13 mouse cellular contexts compared by ENCODE assay signal in the genomic region with DNA sequence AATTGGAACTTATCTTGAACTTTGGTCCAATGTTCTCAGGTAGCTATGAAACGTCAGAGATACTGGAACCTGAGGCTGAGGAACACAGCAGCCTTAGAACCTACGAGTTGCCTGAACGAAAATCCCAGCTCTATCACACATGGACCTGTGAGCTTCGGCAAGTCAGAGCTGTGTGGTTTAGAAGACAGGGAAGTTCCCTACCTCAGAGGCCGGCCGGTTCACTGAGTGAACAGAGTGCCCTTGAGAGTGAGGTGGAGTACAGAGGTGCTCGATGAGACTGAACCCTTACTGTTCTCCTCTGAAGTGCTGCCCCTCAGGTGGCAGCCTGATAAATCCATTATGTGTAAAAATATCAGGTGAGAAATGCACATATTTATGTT. TPM values are rescaled to one million over a fixed set of nuclear protein-coding genes. Genes with fewer than 3 reads are reported as not detected.
DNase-seq lines count a peak whose midpoint lies in the region; ATAC-seq and TF ChIP-seq lines count a peak whose summit lies in the region.
"Had no signal": no experiment of that assay in that cellular context is flagged by ENCODE, and none has a peak within 500 bp of the region (broad histone marks: within the 10 kb centered on the region; RNA-seq: fewer than 3 reads in every experiment).

No protein-coding gene starts in this region.

- H3K27ac ChIP-seq in lung, embryonic 15.5 days = 0 out of 2 replicates have a peak overlapping the region, but pooled peaks have one; percentile 37
- no peak overlapping the region for H3K27ac ChIP-seq in intestine, embryonic 15.5 days
- H3K27ac ChIP-seq in forebrain, embryonic 13.5 days = no peak overlapping the region
- H3K27ac ChIP-seq: heart, adult 2 months had no signal

- H3K27me3 ChIP-seq in lung, embryonic 15.5 days = no peaks in the 10 kb centered on the region
- no peaks in the 10 kb centered on the region for H3K27me3 ChIP-seq in intestine, embryonic 15.5 days (replicated peaks)
- no peaks in the 10 kb centered on the region for H3K27me3 ChIP-seq in forebrain, embryonic 13.5 days

- peaks cover 56% of the 10 kb centered on the region for H3K36me3 ChIP-seq in lung, embryonic 15.5 days
- peaks cover 24% of the 10 kb centered on the region for H3K36me3 ChIP-seq in intestine, embryonic 15.5 days
- H3K36me3 ChIP-seq in forebrain, embryonic 13.5 days (ENCODE audit: poor library complexity, severe bottlenecking) = peaks cover 56% of the 10 kb centered on the region

- H3K9ac ChIP-seq in lung, embryonic 15.5 days = no peak overlapping the region
- H3K9ac ChIP-seq in intestine, embryonic 15.5 days = no peak overlapping the region
- no peak overlapping the region; the same call in 1 of the 2 replicates for H3K9ac ChIP-seq in forebrain, embryonic 13.5 days

- no peak overlapping the region for H3K4me3 ChIP-seq in lung, embryonic 15.5 days
- H3K4me3 ChIP-seq in lung, adult 2 months (replicated peaks; ENCODE audit: extremely low read depth, low read depth, low read length) = no peak overlapping the region
- H3K4me3 ChIP-seq in intestine, embryonic 15.5 days (replicated peaks) = no peak overlapping the region
- H3K4me3 ChIP-seq in forebrain, embryonic 13.5 days = no peak overlapping the region
- H3K4me3 ChIP-seq: heart, adult 2 months had no signal

- H3K9me3 ChIP-seq in lung, embryonic 15.5 days = no peaks in the 10 kb centered on the region
- no peaks in the 10 kb centered on the region for H3K9me3 ChIP-seq in intestine, embryonic 15.5 days
- no peaks in the 10 kb centered on the region for H3K9me3 ChIP-seq in forebrain, embryonic 13.5 days (replicated peaks)

- 63% methylated on average over 7 of the region's 7 CpGs for WGBS in lung, embryonic 15.5 days
- 61% methylated on average over 7 of the region's 7 CpGs for WGBS in lung, adult 2 months
- 70% methylated on average over 7 of the region's 7 CpGs for WGBS in intestine, embryonic 15.5 days
- 93% methylated on average over 7 of the region's 7 CpGs for WGBS in forebrain, embryonic 13.5 days

- TF ChIP-seq CTCF in lung, adult 2 months (IDR thresholded peaks at IDR 0.05; ENCODE audit: insufficient read depth, low read length) = no peak

- peak; percentile 1 for DNase-seq in adrenal gland, postnatal 10 days
- DNase-seq in adrenal gland, postnatal 4 days (ENCODE audit: low spot score in 2 of 2) = no peak
- no peak for DNase-seq in lung, adult 2 months
- DNase-seq in right cerebral cortex, postnatal 4 days = no peak
- DNase-seq: adrenal gland, postnatal 36 days; cerebellum, adult 8-10 months; thymus, postnatal 14 days had no signal

- TF ChIP-seq POLR2A in lung, adult 2 months (IDR thresholded peaks at IDR 0.05; ENCODE audit: borderline replicate concordance, extremely low read depth, low read depth, low read length) = no peak

- H3K4me1 ChIP-seq in lung, embryonic 15.5 days = peaks cover 43% of the 10 kb centered on the region
- H3K4me1 ChIP-seq in lung, adult 2 months (ENCODE audit: control insufficient read depth, insufficient read depth, low read length) = peaks cover 10% of the 10 kb centered on the region
- peaks cover 22% of the 10 kb centered on the region; the same call in 1 of the 2 replicates for H3K4me1 ChIP-seq in intestine, embryonic 15.5 days (replicated peaks)
- peaks cover 33% of the 10 kb centered on the region for H3K4me1 ChIP-seq in forebrain, embryonic 13.5 days

- no peak overlapping the region for H3K4me2 ChIP-seq in lung, embryonic 15.5 days
- H3K4me2 ChIP-seq in intestine, embryonic 15.5 days (replicated peaks) = no peak overlapping the region
- no peak overlapping the region for H3K4me2 ChIP-seq in forebrain, embryonic 13.5 days

- no peak for ATAC-seq in lung, embryonic 15.5 days (ENCODE audit: borderline replicate concordance, extremely low read depth, low FRiP score, low TSS enrichment)
- ATAC-seq in intestine, embryonic 15.5 days = peak; percentile 15; the same call in 1 of the 2 replicates
- ATAC-seq in megakaryocyte-erythroid progenitor cell, adult 5-6 weeks (replicated peaks; ENCODE audit: low FRiP score, low TSS enrichment, poor library complexity, severe bottlenecking) = 0 out of 2 replicates have a peak, but pooled peaks have one; percentile 15
- no peak for ATAC-seq in forebrain, embryonic 13.5 days
- ATAC-seq: midbrain, embryonic 16.5 days had no signal

RNA-seq across cellular contexts. Expression of a gene that starts 5.1 kb away (rescaled TPM):
- 100 to 1,000 TPM; 360 to 448 TPM for total RNA-seq in adrenal gland, postnatal 10 days (2021)
- total RNA-seq in adrenal gland, postnatal 4 days (2021) = 100 to 1,000 TPM; 242 to 245 TPM
- 65.7 and 68.1 TPM in 2 replicates for polyA plus RNA-seq in lung, embryonic 15.5 days (2015; fragmentation: Nextera tagmentation; extraction: Ambion mirVana)
- 86.4 and 109 TPM in 2 replicates for polyA plus RNA-seq in lung, adult 2 months (2012; rRNA removed)
- polyA plus RNA-seq in intestine, embryonic 15.5 days (2015; fragmentation: Nextera tagmentation; extraction: Ambion mirVana) = 53.1 and 54.2 TPM in 2 replicates
- total RNA-seq in megakaryocyte-erythroid progenitor cell, adult 5-6 weeks (2014; fragmentation: Nextera tagmentation) = 75.9 and 89.4 TPM in 2 replicates
- 54.7 and 65.2 TPM in 2 replicates for total RNA-seq in megakaryocyte-erythroid progenitor cell, adult 5-6 weeks (2017)
- 72.5 and 74.0 TPM in 2 replicates for polyA plus RNA-seq in forebrain, embryonic 13.5 days (2015; fragmentation: Nextera tagmentation; extraction: Ambion mirVana)

Comparison
In these comparisons a context has a peak if more than half of its experiments do, and no peak if none do; other contexts are left out.
1. ATAC-seq: peak in intestine, embryonic 15.5 days (single experiment) and megakaryocyte-erythroid progenitor cell, adult 5-6 weeks (single experiment); none in lung, embryonic 15.5 days (single experiment) and forebrain, embryonic 13.5 days (single experiment).